Mouse (Mus musculus): Measurements from ENCODE around the gene Arl4a. TPM values are rescaled to one million over a fixed set of nuclear protein-coding genes. Genes with fewer than 3 reads are reported as not detected.

Gene Arl4a
- polyA plus RNA-seq (2017; shearing (Covaris generic)): 65.6 TPM

GRCm38 (mm10) chr12:40037876-40038463 lies at the start of gene Arl4a:
TSS of gene Arl4a (minus strand) at chr12:40038025.

Other genes starting within 250 kb of the Arl4a start
- gene Scin, start 96.2 kb upstream of the Arl4a start, polyA plus RNA-seq (2017; shearing (Covaris generic)): 0.24 TPM
- gene Lsmem1, start 161.5 kb upstream of the Arl4a start, polyA plus RNA-seq (2017; shearing (Covaris generic)): 0.62 TPM
- gene Ifrd1, start 210.5 kb upstream of the Arl4a start, polyA plus RNA-seq (2017; shearing (Covaris generic)): 1,607 TPM

Measured in effector memory CD4-positive, alpha-beta T cell, adult 5 months (primary cell).